Mouse (Mus musculus): ENCODE results near the gene Utp6.

DNA sequence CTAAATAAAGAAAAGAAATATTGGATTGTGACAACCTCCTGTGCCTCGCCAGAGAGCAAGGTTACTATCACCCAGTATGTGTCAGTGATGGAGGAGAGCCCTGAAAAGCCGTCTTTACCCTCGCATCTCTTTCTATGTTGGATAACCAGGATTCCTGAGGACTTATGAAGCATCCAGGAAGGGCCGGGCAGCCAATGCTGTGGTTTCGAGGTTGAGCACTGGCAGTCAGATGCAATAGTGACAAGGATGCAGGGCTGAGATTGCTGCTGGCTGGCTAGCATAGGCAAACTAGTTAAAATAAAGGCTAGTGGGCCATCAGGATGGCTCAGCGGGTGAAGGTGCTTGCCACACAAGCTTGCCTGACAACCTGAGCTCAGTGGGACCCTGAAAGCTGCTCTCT, 61.0 kb downstream of the Utp6 start:
- TF ChIP-seq EP300 (IDR thresholded peaks at IDR 0.05; ENCODE audit: low read length) (no peak), POLR2A (IDR thresholded peaks at IDR 0.05; ENCODE audit: low read depth, low read length) (no peak), HCFC1 (IDR thresholded peaks at IDR 0.05; ENCODE audit: low read depth, low read length) (no peak)
